20 mouse cellular contexts compared by ENCODE assay signal in genomic region chr1:17538160-17538559, GRCm38 (mm10).
"Had no signal": no experiment of that assay in that cellular context is flagged by ENCODE, and none has a peak within 500 bp of the region (broad histone marks: within the 10 kb centered on the region; RNA-seq: fewer than 3 reads in every experiment).

No protein-coding gene starts in this region.

- DNase-seq: kidney, adult 2 months; kidney, postnatal 36 days; layer of hippocampus, postnatal 36 days; liver, embryonic 13.5 days; lung, adult 2 months; lung, postnatal 14 days; lung, postnatal 4 days; right cerebral cortex, adult 18-20 months; right cerebral cortex, postnatal 14 days; right cerebral cortex, postnatal 4 days; thymus, adult 2 months; thymus, postnatal 14 days; thymus, postnatal 4 days had no signal

- H3K27me3 ChIP-seq: limb, embryonic 12.5 days; liver, embryonic 13.5 days; midbrain, embryonic 12.5 days; midbrain, embryonic 15.5 days; neural tube, embryonic 12.5 days; neural tube, embryonic 15.5 days had no signal

- H3K4me2 ChIP-seq: limb, embryonic 12.5 days; liver, embryonic 13.5 days; midbrain, embryonic 12.5 days; midbrain, embryonic 15.5 days; neural tube, embryonic 12.5 days; neural tube, embryonic 15.5 days had no signal

- H3K36me3 ChIP-seq: limb, embryonic 12.5 days; liver, embryonic 13.5 days; midbrain, embryonic 12.5 days; midbrain, embryonic 15.5 days; neural tube, embryonic 12.5 days; neural tube, embryonic 15.5 days had no signal

- H3K9me3 ChIP-seq: limb, embryonic 12.5 days; liver, embryonic 13.5 days; midbrain, embryonic 12.5 days; midbrain, embryonic 15.5 days; neural tube, embryonic 12.5 days; neural tube, embryonic 15.5 days had no signal

- ATAC-seq: midbrain, embryonic 15.5 days had no signal

- H3K4me1 ChIP-seq: limb, embryonic 12.5 days; liver, embryonic 13.5 days; midbrain, embryonic 12.5 days; midbrain, embryonic 15.5 days; neural tube, embryonic 12.5 days; neural tube, embryonic 15.5 days had no signal

- H3K4me3 ChIP-seq: left cerebral cortex, adult 2 months; limb, embryonic 12.5 days; liver, embryonic 13.5 days; midbrain, embryonic 12.5 days; midbrain, embryonic 15.5 days; neural tube, embryonic 12.5 days; neural tube, embryonic 15.5 days had no signal

- H3K9ac ChIP-seq: limb, embryonic 12.5 days; liver, embryonic 13.5 days; midbrain, embryonic 12.5 days; midbrain, embryonic 15.5 days; neural tube, embryonic 12.5 days; neural tube, embryonic 15.5 days had no signal

- H3K27ac ChIP-seq: left cerebral cortex, adult 2 months; limb, embryonic 12.5 days; liver, embryonic 13.5 days; midbrain, embryonic 12.5 days; midbrain, embryonic 15.5 days; neural tube, embryonic 12.5 days; neural tube, embryonic 15.5 days; stomach, postnatal 0 days had no signal
